Mouse (Mus musculus) stomach, postnatal 0 days (tissue): Measurements from ENCODE around the gene Parvb.
A peak's percentile ranks its signal among the peaks of the same experiment; 100 is the strongest.

ENCODE experiments used
- CTCF ChIP-seq: IDR thresholded peaks from 2 replicates; pipeline ENCODE4 v1.5.1; 2016; ENCODE audit warnings: antibody characterized with exemption, low read depth, mild to moderate bottlenecking, moderate library complexity
- EP300 ChIP-seq: optimal IDR thresholded peaks from 2 replicates; pipeline ENCODE3; 2016; ENCODE audit warnings: antibody characterized with exemption

- peak; percentile 52 for TF ChIP-seq CTCF
- TF ChIP-seq EP300: no peak
These were observed 8.4 kb upstream of the Parvb start for GRCm38 (mm10) chr15:84223423-84223822.
